Mouse (Mus musculus) erythroblast, embryonic 14.5 days (primary cell): ENCODE measurements around the gene Olfr608.
"Not testable (repeated sequence)": the region's sequence is repeated elsewhere in the genome, so short reads cannot be mapped to it uniquely, and the experiment has no call there.

ENCODE experiments used
- GATA1 ChIP-seq: IDR thresholded peaks from 2 replicates; pipeline ENCODE4 v1.6.1; 2012; ENCODE audit warnings: low read length, inconsistent platforms, mixed read lengths
- TAL1 ChIP-seq: IDR thresholded peaks from 3 replicates; pipeline ENCODE4 v1.6.1; 2012; ENCODE audit warnings: low read length, inconsistent platforms, mixed read lengths

DNA sequence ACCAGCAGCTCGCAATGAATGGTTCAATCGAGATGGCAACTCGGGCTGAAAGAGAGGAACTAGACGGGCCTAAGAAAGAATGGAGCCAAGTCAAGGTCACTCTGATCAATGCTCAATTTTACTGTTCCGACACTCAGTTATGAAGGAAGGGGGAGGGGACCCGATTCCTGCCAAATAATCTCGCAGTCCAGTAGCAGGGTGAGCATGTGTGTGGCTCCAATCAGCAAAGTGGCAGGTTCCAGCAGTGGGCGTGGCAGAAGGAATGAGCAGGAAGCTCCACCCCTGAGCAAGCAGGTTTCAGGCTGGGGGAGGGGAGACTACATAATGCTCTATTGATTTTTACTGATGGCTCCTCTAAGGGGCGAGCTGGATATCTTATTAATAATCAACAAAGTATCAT lies 7.4 kb downstream of the Olfr608 start:
- not testable (repeated sequence) for TF ChIP-seq GATA1, TAL1
